Mouse (Mus musculus) forebrain, embryonic 12.5 days (tissue): Measurements from ENCODE around the gene Uqcr10. TPM values are rescaled to one million over a fixed set of nuclear protein-coding genes. Genes with fewer than 3 reads are reported as not detected.

Experiments
- ATAC-seq: fragments of 200-750 bp; cut with Nextera tagmentation; 2 replicates; pipeline ENCODE4 v1.8.0; 2017; ENCODE audit warnings: moderate TSS enrichment; ENCODE audit not compliant: low FRiP score
- H3K27ac ChIP-seq: fragments of 300-500 bp; sonication (generic); 2 replicates; pipeline ENCODE4 v1.5.1; 2016; ENCODE audit warnings: mild to moderate bottlenecking
- H3K27me3 ChIP-seq: fragments of 300-500 bp; sonication (generic); 2 replicates; pipeline ENCODE4 v1.6.1; 2016; ENCODE audit warnings: mild to moderate bottlenecking
- H3K36me3 ChIP-seq: fragments of 300-500 bp; sonication (generic); replicated peaks from 2 replicates; pipeline ENCODE4 v1.6.1; 2016; ENCODE audit warnings: mild to moderate bottlenecking
- H3K4me1 ChIP-seq: fragments of 300-500 bp; sonication (generic); 2 replicates; pipeline ENCODE4 v1.6.1; 2016
- H3K4me2 ChIP-seq: fragments of 300-500 bp; sonication (generic); 2 replicates; pipeline ENCODE4 v1.6.1; 2016; ENCODE audit warnings: mild to moderate bottlenecking, moderate library complexity
- H3K4me3 ChIP-seq: fragments of 300-500 bp; sonication (generic); replicated peaks from 2 replicates; pipeline ENCODE4 v1.5.1; 2016; ENCODE audit warnings: mild to moderate bottlenecking
- H3K9ac ChIP-seq: fragments of 300-500 bp; sonication (generic); 2 replicates; pipeline ENCODE4 v1.6.1; 2016; ENCODE audit warnings: mild to moderate bottlenecking
- H3K9me3 ChIP-seq: fragments of 300-500 bp; sonication (generic); 2 replicates; pipeline ENCODE4 v1.6.1; 2016
- WGBS: fragments of 180-500 bp; shearing (Covaris S2); methylation state at CpG from one replicate; pipeline ENCODE4 v1.1.7; 2016; 5-methylcytosine and 5-hydroxymethylcytosine counted together
- polyA plus RNA-seq: library from polyadenylated mRNA; unstranded; fragments of >200 nt; fragmentation: Nextera tagmentation; extraction: Ambion mirVana; gene quantifications from 2 replicates; pipeline ENCODE4 v1.2.1, GENCODE M21; 2016

The Uqcr10 gene
- polyA plus RNA-seq, 1 experiment from 2014 or later = 566 TPM

DNA sequence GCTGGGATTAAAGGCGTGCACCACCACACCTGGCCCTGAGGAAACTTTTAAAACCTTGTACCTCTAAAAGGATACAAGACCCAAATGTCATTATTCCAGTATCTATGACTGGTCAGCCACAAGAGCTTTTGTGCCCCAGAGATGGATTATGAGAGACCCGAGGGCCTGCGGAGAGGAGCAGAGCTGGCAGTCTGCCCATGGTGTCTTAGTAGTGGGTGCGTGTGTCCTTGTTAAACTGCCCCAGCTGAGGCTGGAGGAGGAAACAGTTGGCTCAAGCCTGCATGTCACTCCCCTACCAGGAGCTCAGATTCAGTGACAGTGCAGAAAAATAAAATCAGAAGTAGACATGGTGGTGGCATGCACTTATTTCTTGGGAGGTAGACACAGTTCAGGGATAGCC, 19.1 kb downstream of the Uqcr10 start:
- H3K4me3 ChIP-seq = no peak overlapping the region
- H3K4me2 ChIP-seq = no peak overlapping the region
- ATAC-seq = no peak
- H3K36me3 ChIP-seq = peaks cover 38% of the 10 kb centered on the region
- no peaks in the 10 kb centered on the region for H3K9me3 ChIP-seq
- H3K27me3 ChIP-seq = no peaks in the 10 kb centered on the region
- H3K9ac ChIP-seq = no peak overlapping the region
- no peak overlapping the region for H3K27ac ChIP-seq
- no peaks in the 10 kb centered on the region for H3K4me1 ChIP-seq
- WGBS = 90% methylated on average over 4 of the region's 4 CpGs

DNA sequence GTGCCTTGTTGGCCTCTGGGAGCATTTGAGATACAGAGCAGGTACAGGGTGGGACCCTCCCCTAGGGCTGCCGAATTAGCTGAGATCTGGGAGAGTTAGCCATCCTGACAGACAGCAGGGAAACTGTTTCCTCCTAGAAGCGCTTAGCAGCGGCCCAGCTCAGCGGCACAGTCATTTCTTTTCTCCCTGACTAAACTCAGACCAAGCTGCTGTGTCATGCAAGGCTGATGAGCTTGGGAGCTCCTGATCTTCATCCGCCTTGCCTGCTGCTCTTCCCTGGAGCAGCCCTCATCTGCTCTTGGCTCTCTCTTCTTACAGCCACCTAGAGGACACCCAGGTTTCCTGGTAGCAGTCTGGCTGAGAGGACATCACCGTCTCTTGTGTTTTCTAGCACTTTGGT, 20.0 kb downstream of the Uqcr10 start:
- no peak overlapping the region for H3K4me2 ChIP-seq
- no peaks in the 10 kb centered on the region; the same call in 1 of the 2 replicates for H3K4me1 ChIP-seq
- peaks cover 47% of the 10 kb centered on the region for H3K36me3 ChIP-seq
- no peaks in the 10 kb centered on the region for H3K9me3 ChIP-seq
- no peak overlapping the region for H3K9ac ChIP-seq
- 75% methylated on average over 6 of the region's 6 CpGs for WGBS
- H3K27me3 ChIP-seq = no peaks in the 10 kb centered on the region
- H3K27ac ChIP-seq = no peak overlapping the region
- no peak for ATAC-seq
- no peak overlapping the region for H3K4me3 ChIP-seq

DNA sequence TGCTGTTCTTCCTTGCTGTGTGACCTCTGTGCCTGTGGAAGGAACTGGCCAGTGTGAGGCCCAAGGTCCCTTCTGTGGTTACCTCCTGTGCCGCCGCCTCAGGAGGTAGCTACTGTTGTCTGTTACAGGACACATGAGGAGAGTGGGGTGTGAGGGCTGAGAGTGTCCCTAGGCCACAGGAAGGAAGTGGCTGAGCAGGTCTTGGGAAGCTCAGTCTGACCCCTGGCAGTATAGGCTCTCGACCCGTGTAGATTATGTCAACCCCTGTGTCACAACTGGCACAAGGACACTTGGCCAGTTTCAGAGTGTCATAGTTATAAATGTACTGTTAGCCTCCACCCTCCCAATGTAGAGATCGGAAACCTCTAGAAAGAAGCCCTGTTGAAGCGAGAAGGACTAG, 20.6 kb downstream of the Uqcr10 start:
- Histone ChIP-seq H3K27ac (no peak overlapping the region), H3K4me1 (no peaks in the 10 kb centered on the region; the same call in 1 of the 2 replicates), H3K4me3 (no peak overlapping the region), H3K4me2 (no peak overlapping the region), H3K9me3 (no peaks in the 10 kb centered on the region), H3K36me3 (peaks cover 52% of the 10 kb centered on the region), H3K27me3 (no peaks in the 10 kb centered on the region), H3K9ac (no peak overlapping the region)
- no peak for ATAC-seq
- WGBS = 94% methylated on average over 6 of the region's 6 CpGs

DNA sequence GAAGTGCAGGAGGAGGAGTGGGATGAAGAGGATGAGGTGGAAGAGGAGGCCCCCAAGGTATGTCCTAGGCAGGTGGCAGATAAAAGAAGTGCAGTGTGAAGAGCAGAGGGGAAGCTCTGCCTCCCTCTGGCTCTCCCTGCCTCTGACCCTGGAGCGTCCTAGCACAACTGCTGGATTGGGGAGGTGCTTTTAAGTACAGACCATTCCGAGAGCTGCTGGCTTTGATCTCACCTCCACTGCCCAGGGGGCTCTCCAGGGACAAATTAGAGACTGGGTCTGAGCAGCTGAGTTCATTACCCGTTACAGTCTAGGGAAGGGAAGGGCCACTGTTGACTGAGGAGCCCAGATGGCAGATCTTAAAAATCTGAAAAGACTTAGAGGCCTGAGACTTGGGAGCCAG, 24.0 kb downstream of the Uqcr10 start:
- Histone ChIP-seq H3K27me3 (no peaks in the 10 kb centered on the region), H3K4me3 (no peak overlapping the region), H3K9ac (no peak overlapping the region), H3K4me1 (no peaks in the 10 kb centered on the region; the same call in 1 of the 2 replicates), H3K36me3 (peaks cover 76% of the 10 kb centered on the region), H3K9me3 (no peaks in the 10 kb centered on the region), H3K4me2 (no peak overlapping the region), H3K27ac (no peak overlapping the region)
- no peak for ATAC-seq
- 55% methylated on average over 3 of the region's 3 CpGs for WGBS

DNA sequence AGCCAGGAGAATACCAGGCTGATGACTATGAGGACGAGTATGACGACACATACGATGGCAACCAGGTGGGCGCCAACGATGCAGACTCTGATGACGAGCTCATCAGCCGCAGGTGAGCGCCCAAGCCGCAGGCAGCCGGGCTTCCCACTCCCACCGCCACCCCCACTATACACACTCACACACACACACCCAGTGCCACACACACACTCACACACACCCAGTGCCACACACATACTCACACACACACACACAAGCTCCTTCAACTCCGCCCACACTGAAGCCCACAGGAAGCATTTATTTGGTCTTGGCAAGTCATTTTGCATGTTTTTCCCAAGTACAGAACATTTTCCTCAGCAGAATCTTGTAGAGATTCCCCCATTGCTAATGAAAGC, 24.7 kb downstream of the Uqcr10 start:
- Histone ChIP-seq H3K36me3 (peaks cover 80% of the 10 kb centered on the region), H3K27me3 (no peaks in the 10 kb centered on the region), H3K4me1 (no peaks in the 10 kb centered on the region; the same call in 1 of the 2 replicates), H3K4me2 (no peak overlapping the region), H3K27ac (0 out of 2 replicates have a peak overlapping the region, but pooled peaks have one; percentile 9), H3K9ac (no peak overlapping the region), H3K9me3 (no peaks in the 10 kb centered on the region), H3K4me3 (no peak overlapping the region)
- ATAC-seq = no peak
- WGBS = 95% methylated on average over 12 of the region's 12 CpGs

DNA sequence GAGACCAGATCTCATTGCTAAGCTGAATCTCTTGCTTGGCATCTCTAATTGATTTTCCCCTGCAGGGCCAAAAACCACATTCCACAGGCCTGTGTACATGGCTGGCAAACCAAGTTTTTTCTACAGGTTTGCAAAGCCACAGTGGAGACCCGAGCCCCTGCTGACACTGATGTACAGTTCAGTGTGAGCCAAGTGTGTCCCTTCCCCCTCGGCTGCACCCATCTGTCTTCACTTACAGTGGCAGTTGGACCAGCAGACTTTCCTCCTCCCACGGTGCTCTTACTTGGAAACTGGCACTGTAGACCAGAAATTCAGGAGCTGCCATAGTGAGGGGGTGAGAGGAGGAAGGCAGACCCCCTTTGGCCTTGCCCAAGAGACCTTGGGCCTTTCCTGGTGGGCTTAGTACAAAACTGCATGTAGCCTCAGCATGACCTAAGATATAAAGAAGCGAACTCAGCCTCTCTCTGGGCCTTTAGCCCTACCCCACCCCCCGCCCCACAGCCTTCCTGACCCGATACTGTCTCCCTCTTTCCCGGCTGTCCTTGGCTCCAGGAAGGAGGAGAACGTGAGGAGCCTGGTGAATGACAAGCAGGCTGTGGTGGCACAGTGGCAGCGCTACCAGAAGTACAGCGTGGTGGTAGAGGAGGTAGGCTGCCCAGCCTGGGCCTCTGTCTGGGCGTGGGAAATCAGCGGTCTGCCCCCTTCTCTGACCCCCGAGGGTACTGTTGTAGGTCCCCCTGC, 25.3 kb downstream of the Uqcr10 start:
- peaks cover 82% of the 10 kb centered on the region for H3K36me3 ChIP-seq
- no peaks in the 10 kb centered on the region for H3K27me3 ChIP-seq
- 80% methylated on average over 13 of the region's 13 CpGs for WGBS
- H3K4me2 ChIP-seq = no peak overlapping the region
- H3K9ac ChIP-seq = no peak overlapping the region
- no peak overlapping the region for H3K4me3 ChIP-seq
- no peaks in the 10 kb centered on the region for H3K9me3 ChIP-seq
- H3K27ac ChIP-seq = no peak overlapping the region
- no peak for ATAC-seq
- no peaks in the 10 kb centered on the region; the same call in 1 of the 2 replicates for H3K4me1 ChIP-seq

DNA sequence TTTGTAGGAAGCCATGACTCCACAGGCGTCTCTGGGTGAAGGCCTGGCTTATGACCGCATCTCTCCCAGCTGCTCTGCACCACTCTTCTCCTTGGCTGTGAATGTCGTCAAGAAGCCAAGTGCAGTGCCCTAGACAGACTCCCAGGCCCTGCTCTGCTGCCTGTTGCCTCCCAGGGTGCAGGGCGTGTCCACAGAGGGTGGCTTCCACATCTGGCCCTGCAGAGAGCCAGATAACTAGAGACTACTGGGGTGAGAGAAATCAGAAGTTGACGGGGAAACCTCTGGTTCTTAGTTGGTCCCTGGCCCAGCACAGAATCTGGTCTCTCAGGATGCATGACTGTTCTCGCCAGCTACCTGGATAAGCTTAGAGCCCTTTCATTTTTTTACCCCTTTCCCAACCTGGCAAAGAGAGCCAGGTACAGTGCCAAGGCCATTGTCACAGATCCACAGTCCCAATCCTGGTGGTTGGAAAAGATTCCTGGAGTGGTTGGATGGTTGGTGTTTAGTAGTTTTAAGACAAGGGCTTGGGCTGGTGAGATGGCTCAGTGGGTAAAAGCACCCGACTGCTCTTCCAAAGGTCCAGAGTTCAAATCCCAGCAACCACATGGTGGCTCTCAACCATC, 26.8 kb downstream of the Uqcr10 start:
- Histone ChIP-seq H3K4me1 (no peaks in the 10 kb centered on the region; the same call in 1 of the 2 replicates), H3K4me3 (no peak overlapping the region), H3K9ac (no peak overlapping the region), H3K9me3 (no peaks in the 10 kb centered on the region), H3K36me3 (peaks cover 82% of the 10 kb centered on the region), H3K27me3 (no peaks in the 10 kb centered on the region), H3K27ac (no peak overlapping the region), H3K4me2 (no peak overlapping the region)
- no peak for ATAC-seq
- WGBS = 88% methylated on average over 7 of the region's 7 CpGs

DNA sequence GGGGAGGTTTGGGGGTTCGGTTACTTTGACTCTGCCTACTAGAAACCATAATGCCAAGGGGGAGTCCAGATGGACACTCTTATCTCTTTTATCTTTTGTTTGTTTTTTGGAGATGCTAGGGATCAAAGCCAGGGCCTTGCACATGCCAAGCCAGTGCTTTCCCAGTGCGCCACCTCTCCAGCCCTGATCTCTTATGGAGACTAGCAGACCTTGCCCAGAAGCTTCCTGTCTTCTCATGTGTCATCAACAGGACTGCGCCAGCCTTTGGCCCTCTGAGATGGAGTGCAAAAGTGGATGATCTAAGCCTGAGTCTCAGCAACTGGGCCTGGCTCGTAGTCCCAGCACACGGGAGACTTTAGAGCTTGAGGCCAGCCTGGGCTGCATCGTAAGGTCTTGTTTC, 28.4 kb downstream of the Uqcr10 start:
- no peak overlapping the region for H3K4me2 ChIP-seq
- 94% methylated on average over 6 of the region's 6 CpGs for WGBS
- no peak for ATAC-seq
- no peaks in the 10 kb centered on the region for H3K27me3 ChIP-seq
- no peak overlapping the region for H3K4me3 ChIP-seq
- no peak overlapping the region for H3K27ac ChIP-seq
- H3K36me3 ChIP-seq = peaks cover 72% of the 10 kb centered on the region
- no peaks in the 10 kb centered on the region for H3K9me3 ChIP-seq
- H3K4me1 ChIP-seq = no peaks in the 10 kb centered on the region; the same call in 1 of the 2 replicates
- H3K9ac ChIP-seq = no peak overlapping the region

DNA sequence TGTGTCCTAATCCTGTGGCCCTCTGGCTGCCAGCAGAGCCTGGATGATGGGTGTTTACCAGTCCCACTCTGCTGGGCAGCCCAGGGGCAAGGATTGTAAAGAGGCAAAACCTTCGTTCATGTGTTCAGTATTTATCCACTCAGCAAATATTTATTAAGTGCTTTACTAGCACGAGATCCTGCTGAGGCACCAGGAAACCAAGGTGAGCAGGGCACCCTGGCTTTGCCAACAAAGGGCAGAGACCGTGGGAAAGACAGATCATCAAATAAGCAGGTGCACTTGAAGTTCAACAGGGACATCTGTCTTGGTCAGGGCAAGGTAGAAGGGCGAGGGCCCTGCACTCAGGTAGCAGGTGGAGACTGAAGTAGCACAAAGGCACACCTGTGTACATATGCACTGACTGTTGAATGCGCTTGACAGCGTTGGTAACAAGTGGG, 29.0 kb downstream of the Uqcr10 start:
- Histone ChIP-seq H3K27ac (no peak overlapping the region), H3K27me3 (no peaks in the 10 kb centered on the region), H3K4me3 (no peak overlapping the region), H3K36me3 (peaks cover 70% of the 10 kb centered on the region), H3K9ac (no peak overlapping the region), H3K4me1 (no peaks in the 10 kb centered on the region; the same call in 1 of the 2 replicates), H3K9me3 (no peaks in the 10 kb centered on the region), H3K4me2 (no peak overlapping the region)
- no peak for ATAC-seq
- WGBS = 94% methylated on average over 6 of the region's 6 CpGs

DNA sequence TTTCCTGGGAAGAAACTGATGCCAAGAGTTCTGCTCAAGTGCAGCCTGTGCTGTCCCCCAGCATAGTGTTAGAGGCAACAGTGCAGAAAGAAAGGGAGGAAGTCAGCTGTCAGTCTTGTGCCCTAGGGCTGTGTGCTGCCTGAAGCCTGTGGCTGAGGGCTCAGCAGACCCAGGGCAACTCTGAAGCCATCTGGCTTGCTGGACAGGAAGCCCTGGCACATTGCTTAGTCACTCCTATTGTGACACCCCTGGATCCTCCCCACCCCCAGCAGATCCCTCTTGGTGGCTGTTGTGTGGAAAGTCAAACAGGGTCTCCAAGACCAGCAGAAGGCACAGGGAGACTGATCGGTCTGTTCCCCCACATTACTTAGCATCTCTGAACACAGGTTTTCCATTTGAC, 29.5 kb downstream of the Uqcr10 start:
- no peak overlapping the region for H3K4me2 ChIP-seq
- no peak overlapping the region for H3K4me3 ChIP-seq
- no peaks in the 10 kb centered on the region; the same call in 1 of the 2 replicates for H3K4me1 ChIP-seq
- H3K9ac ChIP-seq = no peak overlapping the region
- no peak for ATAC-seq
- 100% methylated on average over 1 of the region's 1 CpGs for WGBS
- H3K27ac ChIP-seq = no peak overlapping the region
- peaks cover 65% of the 10 kb centered on the region for H3K36me3 ChIP-seq
- no peaks in the 10 kb centered on the region for H3K9me3 ChIP-seq
- H3K27me3 ChIP-seq = no peaks in the 10 kb centered on the region

DNA sequence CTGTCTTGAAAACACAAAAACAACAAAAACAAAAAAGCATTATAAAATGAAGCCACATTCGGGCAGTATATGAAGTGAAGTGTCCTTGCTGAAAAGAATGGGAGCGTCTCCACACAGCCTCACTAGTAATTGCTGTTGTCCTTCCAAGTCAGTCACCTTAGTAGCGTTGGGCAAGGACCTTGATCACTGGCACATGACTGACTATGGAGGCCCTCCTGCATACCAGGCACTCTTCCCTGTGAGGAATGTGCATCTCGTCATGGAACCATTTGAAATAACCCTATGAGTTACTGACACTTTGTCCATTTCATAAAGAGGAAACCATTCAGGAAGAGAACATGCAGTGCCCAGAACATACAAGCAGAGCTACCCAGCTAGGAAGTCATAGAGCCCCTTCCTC, 32.4 kb downstream of the Uqcr10 start:
- H3K36me3 ChIP-seq = peaks cover 60% of the 10 kb centered on the region
- H3K4me3 ChIP-seq = no peak overlapping the region
- 90% methylated on average over 4 of the region's 4 CpGs for WGBS
- no peak overlapping the region for H3K9ac ChIP-seq
- H3K27ac ChIP-seq = no peak overlapping the region
- ATAC-seq = no peak
- H3K4me2 ChIP-seq = no peak overlapping the region
- H3K4me1 ChIP-seq = no peaks in the 10 kb centered on the region
- no peaks in the 10 kb centered on the region for H3K27me3 ChIP-seq
- no peaks in the 10 kb centered on the region for H3K9me3 ChIP-seq

DNA sequence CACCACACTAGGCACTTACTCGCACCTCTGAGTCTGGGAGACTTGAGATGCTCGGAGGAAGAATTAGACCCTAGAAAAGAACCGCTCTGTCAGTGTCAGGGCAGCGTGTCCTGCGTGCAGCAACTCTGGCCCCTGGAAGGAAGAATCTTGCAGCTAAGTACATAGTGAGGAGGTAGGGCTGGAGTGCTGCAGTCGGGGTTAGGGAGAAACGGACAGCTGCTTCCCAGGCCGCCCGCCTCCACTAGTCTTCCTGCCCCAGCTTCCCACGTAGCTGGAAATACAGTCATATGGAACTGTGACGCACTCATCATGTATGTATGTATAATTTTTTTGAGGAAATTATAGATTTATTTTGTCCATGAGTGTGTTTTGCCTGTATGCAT, 41.7 kb downstream of the Uqcr10 start:
- ATAC-seq = no peak
- Histone ChIP-seq H3K4me1 (no peaks in the 10 kb centered on the region), H3K4me2 (no peak overlapping the region), H3K27me3 (no peaks in the 10 kb centered on the region), H3K27ac (no peak overlapping the region), H3K4me3 (no peak overlapping the region), H3K36me3 (peaks cover 41% of the 10 kb centered on the region), H3K9me3 (no peaks in the 10 kb centered on the region), H3K9ac (no peak overlapping the region)
- WGBS = 93% methylated on average over 11 of the region's 11 CpGs
